Mouse (Mus musculus): ENCODE measurements around the gene Olfr70.

GRCm38 (mm10) chr4:43693806-43694241 is 6.8 kb downstream of the Olfr70 start:
- TF ChIP-seq CTCF (conservative IDR thresholded peaks at IDR 0.05 in 1 of 2, IDR thresholded peaks at IDR 0.05 in 1 of 2; ENCODE audit: low read depth in 2 of 2, low read length in 2 of 2) = no peak
- no peak for TF ChIP-seq MEF2A (IDR thresholded peaks at IDR 0.05; ENCODE audit: borderline replicate concordance, low read depth, low read length)
- TF ChIP-seq POLR2A (IDR thresholded peaks at IDR 0.05; ENCODE audit: low read depth, low read length) = no peak
- no peak for TF ChIP-seq MXI1 (IDR thresholded peaks at IDR 0.05; ENCODE audit: low read depth, low read length)
- no peak for TF ChIP-seq SIN3A (IDR thresholded peaks at IDR 0.05; ENCODE audit: low read length)
- TF ChIP-seq ZC3H11A (IDR thresholded peaks at IDR 0.05; ENCODE audit: low read depth, low read length) = no peak
- no peak for TF ChIP-seq MAX (IDR thresholded peaks at IDR 0.05; ENCODE audit: low read length)
- TF ChIP-seq TBP (conservative IDR thresholded peaks at IDR 0.05; ENCODE audit: low read depth, low read length) = no peak
- TF ChIP-seq HCFC1 (IDR thresholded peaks at IDR 0.05; ENCODE audit: low read depth, low read length) = no peak
- TF ChIP-seq ZMIZ1 (IDR thresholded peaks at IDR 0.05; ENCODE audit: low read depth, low read length) = no peak
- TF ChIP-seq MAFK (IDR thresholded peaks at IDR 0.05; ENCODE audit: insufficient replicate concordance, low read length) = no peak
- no peak for TF ChIP-seq RAD21 (IDR thresholded peaks at IDR 0.05; ENCODE audit: low read depth, low read length)
- TF ChIP-seq JUN (IDR thresholded peaks at IDR 0.05; ENCODE audit: insufficient read depth, low read depth, low read length) = no peak

Measured in CH12.LX (cell line).